Mouse (Mus musculus) hindbrain, embryonic 12.5 days (tissue): Measurements from ENCODE around the gene Olfr1443. TPM values are rescaled to one million over a fixed set of nuclear protein-coding genes. Genes with fewer than 3 reads are reported as not detected.

Experiments
- polyA plus RNA-seq: library from polyadenylated mRNA; unstranded; fragments of >200 nt; fragmentation: Nextera tagmentation; extraction: Ambion mirVana; gene quantifications from 2 replicates; pipeline ENCODE4 v1.2.1, GENCODE M21; 2016

The Olfr1443 gene
- polyA plus RNA-seq, 1 experiment from 2014 or later = not detected

Other genes starting within 250 kb of the Olfr1443 start
- gene Mpeg1, start 217.3 kb upstream of the Olfr1443 start, polyA plus RNA-seq = 0.70 and 0.75 TPM in 2 replicates
- 56.7 and 58.6 TPM in 2 replicates for gene Dtx4, start 176.7 kb upstream of the Olfr1443 start, polyA plus RNA-seq
- gene Fam111a, start 132.4 kb upstream of the Olfr1443 start, polyA plus RNA-seq = 15.6 and 17.2 TPM in 2 replicates
- not detected in 2 replicates for gene Gm4952, start 78.1 kb upstream of the Olfr1443 start, polyA plus RNA-seq
- not detected in 2 replicates for gene Glyat, start 44.8 kb upstream of the Olfr1443 start, polyA plus RNA-seq
- not detected in 2 replicates for gene Olfr1442, start 7.7 kb upstream of the Olfr1443 start, polyA plus RNA-seq
- not detected in 2 replicates for gene Keg1, start 17.7 kb downstream of the Olfr1443 start, polyA plus RNA-seq
- gene Cntf, start 87.5 kb downstream of the Olfr1443 start, polyA plus RNA-seq = 1.5 and 1.6 TPM in 2 replicates
- gene Zfp91, start 118.0 kb downstream of the Olfr1443 start, polyA plus RNA-seq = 20.8 and 20.9 TPM in 2 replicates
- 0.53 and 0.66 TPM in 2 replicates for gene Lpxn, start 118.1 kb downstream of the Olfr1443 start, polyA plus RNA-seq
- gene Gm5244, start 168.6 kb downstream of the Olfr1443 start, polyA plus RNA-seq = not detected in 2 replicates
- not detected in 2 replicates for gene Olfr1444, start 179.2 kb downstream of the Olfr1443 start, polyA plus RNA-seq
- gene Olfr1445, start 205.7 kb downstream of the Olfr1443 start, polyA plus RNA-seq = not detected in 2 replicates
- not detected in 2 replicates for gene Olfr1446, start 215.4 kb downstream of the Olfr1443 start, polyA plus RNA-seq
- gene Olfr1447, start 225.6 kb downstream of the Olfr1443 start, polyA plus RNA-seq = not detected in 2 replicates
- gene Olfr1448, start 246.3 kb downstream of the Olfr1443 start, polyA plus RNA-seq = not detected in 2 replicates